Mouse (Mus musculus) erythroblast, embryonic 14.5 days (primary cell): ENCODE results near the gene Adnp.

ENCODE experiments used
- GATA1 ChIP-seq: IDR thresholded peaks from 2 replicates; pipeline ENCODE4 v1.6.1; 2012; ENCODE audit warnings: low read length, inconsistent platforms, mixed read lengths
- TAL1 ChIP-seq: IDR thresholded peaks from 3 replicates; pipeline ENCODE4 v1.6.1; 2012; ENCODE audit warnings: low read length, inconsistent platforms, mixed read lengths

DNA sequence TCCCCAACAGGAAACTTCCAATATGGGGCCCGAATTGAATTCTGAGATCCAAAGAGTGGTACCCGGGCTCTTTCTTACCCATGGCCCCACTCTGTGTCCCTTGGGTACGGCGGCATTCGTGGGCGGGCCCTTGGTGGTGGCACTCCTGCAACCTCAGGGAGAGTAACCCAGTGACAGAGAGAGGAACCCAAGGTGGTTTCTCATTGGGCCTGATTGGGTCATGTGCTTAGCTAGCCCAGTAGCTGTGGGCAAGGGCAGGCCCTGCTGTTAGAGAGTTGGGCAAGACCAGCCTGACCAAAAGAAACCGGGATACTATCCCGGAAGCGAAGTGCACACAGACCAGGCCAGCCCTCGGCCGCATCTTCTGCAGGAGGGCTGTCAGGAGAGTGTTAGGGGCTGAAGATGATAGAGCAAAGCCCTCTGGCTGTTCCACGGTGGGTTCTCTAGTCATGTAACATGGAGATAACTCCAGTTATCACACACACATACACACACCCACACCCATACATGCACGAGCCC is 36.7 kb downstream of the Adnp start:
- TF ChIP-seq TAL1 (no peak), GATA1 (no peak)
